Mouse (Mus musculus): ENCODE measurements around the gene Lrrc20.
"Not testable (repeated sequence)": the region's sequence is repeated elsewhere in the genome, so short reads cannot be mapped to it uniquely, and the experiment has no call there.

Gene Lrrc20

GRCm38 (mm10) chr10:61587241-61587849 is 111.7 kb downstream of the Lrrc20 start:
- DNase-seq, result no peak

- peak; percentile 49 for DNase-seq
Observed at GRCm38 (mm10) chr10:61597991-61598390, 122.4 kb downstream of the Lrrc20 start.

GRCm38 (mm10) chr10:61599556-61600114 is 124.0 kb downstream of the Lrrc20 start:
- no peak for DNase-seq

DNA sequence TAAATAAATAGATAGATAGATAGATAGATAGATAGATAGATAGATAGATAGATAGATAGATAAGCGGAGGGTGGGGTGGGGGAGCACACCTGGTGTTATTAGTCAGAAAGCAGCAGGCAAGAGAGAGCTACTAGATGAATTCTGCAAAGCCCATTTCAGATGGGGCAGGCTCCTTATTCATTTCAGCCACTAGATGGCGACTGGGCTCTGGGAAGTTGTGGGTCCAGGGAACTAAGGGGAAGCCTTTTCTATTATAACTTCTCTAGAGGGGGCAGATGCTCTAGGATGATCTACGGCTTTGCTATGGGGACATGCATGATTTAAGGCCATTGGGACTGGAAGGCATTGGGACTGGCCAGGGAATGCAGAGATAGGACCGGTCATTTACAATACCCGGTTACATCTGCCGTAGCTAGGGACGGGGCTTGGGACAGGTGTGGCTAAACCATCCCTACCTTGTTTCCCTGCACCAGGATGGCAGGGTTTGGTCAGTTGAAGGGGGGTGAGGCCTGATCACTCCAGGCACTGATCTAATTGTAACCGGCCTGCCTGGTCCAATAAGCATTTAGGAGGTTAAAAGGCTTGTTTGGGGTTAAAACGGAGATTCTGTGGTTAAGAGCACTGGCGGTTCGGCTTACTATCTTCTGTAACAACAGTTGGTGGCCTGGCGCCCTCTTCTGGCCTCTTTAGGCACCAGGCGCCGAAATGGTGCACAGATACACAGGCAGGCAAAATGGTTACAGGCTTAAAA is 126.9 kb downstream of the Lrrc20 start:
- no peak for DNase-seq

DNA sequence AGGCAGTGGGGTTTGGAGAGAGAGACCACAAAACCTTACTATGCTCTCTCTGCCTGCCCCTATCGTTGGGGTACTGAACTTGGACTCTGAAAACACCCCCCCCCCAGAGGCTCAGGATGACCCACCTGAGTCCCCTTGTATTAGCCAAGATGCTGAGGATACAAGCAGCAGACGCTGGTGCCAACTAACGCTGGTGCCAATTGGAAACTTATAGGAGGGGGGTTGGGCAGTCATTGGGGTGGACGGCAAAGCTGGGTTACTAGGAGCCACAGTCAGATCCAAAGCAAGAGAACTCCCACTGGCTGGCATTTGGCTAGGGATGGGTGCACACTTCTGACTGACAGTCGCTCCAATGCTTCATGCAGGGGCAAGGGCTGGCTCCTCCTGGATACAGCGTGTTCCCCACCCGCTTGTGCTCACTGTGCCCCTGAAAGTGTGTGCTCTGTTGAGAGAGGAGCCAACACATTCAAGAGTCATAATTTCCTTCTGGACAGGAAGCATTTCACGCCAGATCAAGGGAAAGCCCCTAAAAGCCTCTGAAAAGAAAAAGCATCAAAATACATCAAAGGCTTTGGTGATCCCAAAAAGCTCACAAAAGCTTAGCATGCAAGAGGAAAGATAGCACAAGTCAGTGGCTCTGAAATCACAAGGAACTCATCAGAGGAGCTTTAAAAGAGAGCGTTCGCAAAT is 128.9 kb downstream of the Lrrc20 start:
- DNase-seq, result no peak

GRCm38 (mm10) chr10:61605381-61605780 is 129.8 kb downstream of the Lrrc20 start:
- not testable (repeated sequence) for DNase-seq

GRCm38 (mm10) chr10:61605851-61606250 is 130.2 kb downstream of the Lrrc20 start:
- no peak for DNase-seq

GRCm38 (mm10) chr10:61608233-61608632 is 132.6 kb downstream of the Lrrc20 start:
- no peak for DNase-seq

GRCm38 (mm10) chr10:61610650-61611235 is 135.1 kb downstream of the Lrrc20 start:
- no peak for DNase-seq

GRCm38 (mm10) chr10:61614311-61614710 is 138.7 kb downstream of the Lrrc20 start:
- DNase-seq, result no peak

DNA sequence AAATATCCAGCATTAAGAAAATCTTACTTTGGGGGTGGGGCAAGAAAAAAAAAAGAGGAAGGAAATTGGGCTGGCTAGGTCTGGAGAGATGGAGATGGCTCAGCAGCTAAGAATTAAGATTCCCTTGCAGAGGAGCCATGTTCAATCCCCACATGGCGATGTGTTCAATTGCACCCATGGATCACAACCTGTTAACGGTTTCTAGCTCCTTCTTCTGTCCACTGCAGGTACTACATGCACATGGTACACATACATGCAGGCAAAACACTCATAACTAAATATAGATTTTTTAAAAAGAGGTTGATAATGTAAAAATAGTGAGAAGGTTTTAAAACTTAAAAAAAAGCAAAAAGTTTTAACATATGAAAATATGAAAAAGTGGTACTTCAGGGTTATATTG is 142.9 kb downstream of the Lrrc20 start:
- DNase-seq, result no peak

DNA sequence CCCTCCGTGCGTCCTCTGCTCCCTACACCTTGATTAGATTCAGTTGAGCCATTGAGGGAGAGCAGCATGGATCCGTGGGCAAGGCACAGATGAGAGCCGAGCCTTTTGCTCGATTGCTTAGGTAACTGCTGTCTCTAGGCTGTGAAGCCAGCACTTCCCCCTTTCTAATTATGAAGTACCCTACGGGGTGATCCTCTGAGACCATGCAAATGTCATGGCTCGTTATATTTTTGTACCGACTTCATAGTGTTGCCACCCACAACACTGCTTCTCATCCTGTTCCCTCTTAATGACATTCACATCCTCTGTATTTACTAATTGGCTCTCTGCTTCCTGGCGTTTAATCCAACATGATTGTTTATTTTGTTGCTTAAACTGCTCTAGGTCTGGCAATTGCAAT is 146.1 kb downstream of the Lrrc20 start:
- DNase-seq, result peak; percentile 23

DNA sequence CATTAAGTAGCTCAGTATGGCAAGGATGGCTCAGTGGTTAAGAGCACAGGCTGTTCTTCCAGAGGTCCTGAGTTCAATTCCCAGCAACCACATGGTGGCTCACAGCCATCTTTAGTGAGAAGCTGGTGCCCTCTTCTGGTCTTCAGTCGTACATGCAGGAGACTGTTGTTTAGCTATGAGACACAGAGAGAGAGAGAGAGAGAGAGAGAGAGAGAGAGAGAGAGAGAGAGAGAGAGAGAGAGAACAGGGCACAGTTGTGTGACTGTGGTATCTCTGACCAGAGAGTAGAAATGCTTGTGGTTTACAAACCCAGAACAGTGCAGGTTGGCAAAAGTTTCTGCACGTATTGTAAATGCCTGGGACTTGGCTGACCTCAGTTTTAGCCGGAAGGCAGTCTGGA is 148.3 kb downstream of the Lrrc20 start:
- not testable (repeated sequence) for DNase-seq

DNA sequence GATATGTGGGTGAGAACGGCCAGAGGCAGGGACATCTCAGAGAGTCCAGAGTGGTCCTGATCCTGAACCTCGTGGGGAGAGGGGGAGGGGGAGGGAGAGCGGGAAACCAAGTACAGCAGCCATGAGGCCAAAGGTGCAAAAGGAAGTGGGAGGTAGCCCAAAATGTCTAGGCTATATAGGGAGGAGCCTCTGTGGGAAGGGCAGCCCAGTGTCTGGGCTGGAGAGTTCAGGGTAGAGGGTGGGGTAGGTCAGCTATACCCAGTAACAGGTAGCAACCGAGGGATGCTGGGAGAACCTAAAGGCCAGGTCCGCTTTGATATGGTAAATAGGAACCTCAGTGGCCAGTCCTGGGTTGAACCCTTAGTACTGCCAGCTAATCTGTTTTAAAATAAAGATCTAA is 149.2 kb downstream of the Lrrc20 start:
- DNase-seq, result no peak

DNA sequence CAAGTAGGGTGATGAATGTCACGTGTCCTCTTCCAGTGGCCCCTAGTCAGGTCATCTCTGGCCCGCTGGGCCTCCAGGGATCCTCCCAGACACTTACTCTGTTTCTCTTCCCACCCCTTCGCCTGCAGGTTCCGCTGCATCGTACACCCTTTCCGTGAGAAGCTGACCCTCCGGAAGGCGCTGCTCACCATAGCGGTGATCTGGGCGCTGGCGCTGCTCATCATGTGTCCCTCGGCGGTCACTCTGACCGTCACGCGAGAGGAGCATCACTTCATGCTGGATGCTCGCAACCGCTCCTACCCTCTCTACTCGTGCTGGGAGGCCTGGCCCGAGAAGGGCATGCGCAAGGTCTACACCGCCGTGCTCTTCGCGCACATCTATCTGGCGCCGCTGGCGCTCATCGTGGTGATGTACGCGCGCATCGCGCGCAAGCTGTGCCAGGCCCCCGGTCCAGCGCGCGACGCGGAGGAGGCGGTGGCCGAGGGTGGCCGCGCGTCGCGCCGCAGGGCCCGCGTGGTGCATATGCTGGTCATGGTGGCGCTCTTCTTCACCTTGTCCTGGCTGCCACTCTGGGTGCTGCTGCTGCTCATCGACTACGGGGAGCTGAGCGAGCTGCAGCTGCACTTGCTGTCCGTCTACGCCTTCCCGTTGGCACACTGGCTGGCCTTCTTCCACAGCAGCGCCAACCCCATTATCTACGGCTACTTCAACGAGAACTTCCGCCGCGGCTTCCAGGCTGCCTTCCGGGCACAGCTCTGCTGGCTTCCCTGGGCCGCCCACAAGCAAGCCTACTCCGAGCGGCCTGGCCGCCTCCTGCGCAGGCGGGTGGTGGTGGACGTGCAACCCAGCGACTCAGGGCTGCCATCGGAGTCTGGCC is 150.0 kb downstream of the Lrrc20 start:
- peak; percentile 19 for DNase-seq

- DNase-seq, result no peak
Observed at GRCm38 (mm10) chr10:61626551-61626950, 150.9 kb downstream of the Lrrc20 start.

DNA sequence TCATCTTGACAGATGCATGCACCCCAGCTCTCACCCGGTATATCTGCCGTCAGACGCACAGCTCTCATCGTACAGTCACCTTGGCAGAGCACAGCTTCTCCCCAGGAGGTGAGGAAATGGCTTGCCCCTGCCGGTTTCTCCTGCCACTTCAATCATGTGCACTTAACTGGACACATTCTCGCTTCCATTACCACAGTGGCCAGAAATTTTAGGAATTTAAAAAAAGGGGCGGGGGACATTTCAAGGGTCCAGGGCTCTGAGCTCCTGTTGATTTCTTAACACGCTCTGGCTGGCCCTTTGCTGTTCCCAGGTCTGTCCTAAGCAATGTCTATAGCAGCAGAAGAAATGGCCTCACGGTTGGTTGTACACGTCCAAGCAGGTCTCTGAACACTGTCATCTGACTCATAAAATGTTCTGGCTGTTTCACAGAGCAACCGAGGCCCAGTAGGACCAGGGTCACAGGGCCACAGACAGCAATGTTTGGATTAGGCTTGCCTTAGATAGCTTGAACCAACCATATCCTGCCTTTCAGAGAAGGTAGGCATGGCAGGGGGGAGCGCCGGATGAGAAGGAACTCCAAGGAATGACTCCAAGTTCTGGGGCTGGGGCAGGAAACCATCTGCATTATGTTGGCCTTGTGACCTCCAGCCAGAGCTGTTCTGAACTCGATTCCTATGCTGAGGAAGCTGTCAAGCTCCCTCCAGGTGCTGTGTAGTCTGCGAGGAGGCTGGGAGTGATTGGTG is 151.8 kb downstream of the Lrrc20 start:
- DNase-seq, result no peak

- DNase-seq, result no peak
Observed at GRCm38 (mm10) chr10:61627938-61628250, 152.3 kb downstream of the Lrrc20 start.

Measured in layer of hippocampus, adult 9-11 months (tissue).